Mouse (Mus musculus) cerebellum, adult 11-12 months (tissue): ENCODE results near the gene Cbfa2t3.
A peak's percentile ranks its signal among the peaks of the same experiment; 100 is the strongest.

ENCODE experiments used
- DNase-seq: peaks from one replicate; pipeline ENCODE4 v3.0.0; 2022

Cbfa2t3 gene

GRCm38 (mm10) chr8:122686879-122687278, 12.0 kb downstream of the Cbfa2t3 start:
- DNase-seq = no peak

GRCm38 (mm10) chr8:122685097-122685861, 13.6 kb downstream of the Cbfa2t3 start:
- peak; percentile 78 for DNase-seq

GRCm38 (mm10) chr8:122682820-122683219, 16.1 kb downstream of the Cbfa2t3 start:
- DNase-seq = no peak

- no peak for DNase-seq
Measured at GRCm38 (mm10) chr8:122680171-122680570, 18.7 kb downstream of the Cbfa2t3 start.

GRCm38 (mm10) chr8:122679325-122679920, 19.5 kb downstream of the Cbfa2t3 start:
- no peak for DNase-seq

- no peak for DNase-seq
Measured at GRCm38 (mm10) chr8:122678896-122679210, 20.1 kb downstream of the Cbfa2t3 start.

GRCm38 (mm10) chr8:122678061-122678895, 20.6 kb downstream of the Cbfa2t3 start:
- DNase-seq = peak; percentile 84

GRCm38 (mm10) chr8:122677481-122678021, 21.4 kb downstream of the Cbfa2t3 start:
- DNase-seq = no peak

- peak; percentile 98 for DNase-seq
Measured at GRCm38 (mm10) chr8:122676621-122677480, 22.1 kb downstream of the Cbfa2t3 start.

- peak; percentile 82 for DNase-seq
Measured at GRCm38 (mm10) chr8:122675596-122676420, 23.1 kb downstream of the Cbfa2t3 start.

- DNase-seq = peak; percentile 61
Measured at GRCm38 (mm10) chr8:122674999-122675398, 23.9 kb downstream of the Cbfa2t3 start.

- no peak for DNase-seq
Measured at GRCm38 (mm10) chr8:122673989-122674388, 24.9 kb downstream of the Cbfa2t3 start.

GRCm38 (mm10) chr8:122671894-122672293, 27.0 kb downstream of the Cbfa2t3 start:
- peak; percentile 52 for DNase-seq

GRCm38 (mm10) chr8:122670718-122671117, 28.2 kb downstream of the Cbfa2t3 start:
- no peak for DNase-seq

- no peak for DNase-seq
Measured at GRCm38 (mm10) chr8:122670001-122670400, 28.9 kb downstream of the Cbfa2t3 start.

GRCm38 (mm10) chr8:122669370-122669769, 29.5 kb downstream of the Cbfa2t3 start:
- DNase-seq = no peak

GRCm38 (mm10) chr8:122667854-122668253, 31.1 kb downstream of the Cbfa2t3 start:
- no peak for DNase-seq

- no peak for DNase-seq
Measured at GRCm38 (mm10) chr8:122666827-122667226, 32.1 kb downstream of the Cbfa2t3 start.

- peak; percentile 55 for DNase-seq
Measured at GRCm38 (mm10) chr8:122666338-122666764, 32.6 kb downstream of the Cbfa2t3 start.

- peak; percentile 72 for DNase-seq
Measured at GRCm38 (mm10) chr8:122665667-122666316, 33.1 kb downstream of the Cbfa2t3 start.

GRCm38 (mm10) chr8:122665221-122665620, 33.7 kb downstream of the Cbfa2t3 start:
- DNase-seq = peak; percentile 79
